Mouse (Mus musculus): ENCODE data around the gene Cox16. TPM values are rescaled to one million over a fixed set of nuclear protein-coding genes. Genes with fewer than 3 reads are reported as not detected.
"Not testable (repeated sequence)": the region's sequence is repeated elsewhere in the genome, so short reads cannot be mapped to it uniquely, and the experiment has no call there.

The Cox16 gene
- polyA plus RNA-seq, 1 experiment from 2014 or later = 226 TPM

GRCm38 (mm10) chr12:81485311-81485710 lies 384 bp upstream of the Cox16 start:
- no peak overlapping the region for H3K9ac ChIP-seq (ENCODE audit: low read depth, low read length)
- H3K4me2 ChIP-seq (ENCODE audit: low read length) = peak overlapping the region; percentile 57
- H3K27ac ChIP-seq = no peak overlapping the region
- no peaks in the 10 kb centered on the region for H3K9me3 ChIP-seq (replicated peaks; ENCODE audit: low read length)
- ATAC-seq (replicated peaks; ENCODE audit: low FRiP score, low read depth) = no peak
- H3K27me3 ChIP-seq (ENCODE audit: insufficient read depth, low read length) = no peaks in the 10 kb centered on the region
- TF ChIP-seq CTCF (IDR thresholded peaks at IDR 0.05; ENCODE audit: low read depth) = no peak
- H3K36me3 ChIP-seq (ENCODE audit: insufficient read depth, low read length) = no peaks in the 10 kb centered on the region
- DNase-seq (ENCODE audit: low spot score) = no peak
- H3K4me3 ChIP-seq (replicated peaks; ENCODE audit: low read depth, low read length) = peak overlapping the region; percentile 54
- no peaks in the 10 kb centered on the region for H3K4me1 ChIP-seq (replicated peaks; ENCODE audit: insufficient read depth, low read length)
- WGBS = 55% methylated on average over 6 of the region's 6 CpGs

GRCm38 (mm10) chr12:81484212-81484611 lies 715 bp downstream of the Cox16 start:
- peak overlapping the region; percentile 86; the same call in 1 of the 2 replicates for H3K27ac ChIP-seq
- no peaks in the 10 kb centered on the region for H3K27me3 ChIP-seq (ENCODE audit: insufficient read depth, low read length)
- no peaks in the 10 kb centered on the region for H3K36me3 ChIP-seq (ENCODE audit: insufficient read depth, low read length)
- WGBS = under 1% methylated on average over 7 of the region's 7 CpGs
- H3K4me3 ChIP-seq (replicated peaks; ENCODE audit: low read depth, low read length) = peak overlapping the region; percentile 54
- no peaks in the 10 kb centered on the region for H3K9me3 ChIP-seq (replicated peaks; ENCODE audit: low read length)
- DNase-seq (ENCODE audit: low spot score) = peak; percentile 22
- H3K9ac ChIP-seq (ENCODE audit: low read depth, low read length) = peak overlapping the region; percentile 75; the same call in 1 of the 2 replicates
- no peaks in the 10 kb centered on the region for H3K4me1 ChIP-seq (replicated peaks; ENCODE audit: insufficient read depth, low read length)
- no peak for TF ChIP-seq CTCF (IDR thresholded peaks at IDR 0.05; ENCODE audit: low read depth)
- peak overlapping the region; percentile 57 for H3K4me2 ChIP-seq (ENCODE audit: low read length)
- no peak for ATAC-seq (replicated peaks; ENCODE audit: low FRiP score, low read depth)

GRCm38 (mm10) chr12:81483656-81484055 lies 1.3 kb downstream of the Cox16 start:
- Histone ChIP-seq H3K9ac (ENCODE audit: low read depth, low read length) (no peak overlapping the region), H3K4me3 (replicated peaks; ENCODE audit: low read depth, low read length) (peak overlapping the region; percentile 54)
- 55% methylated on average over 17 of the region's 17 CpGs for WGBS

GRCm38 (mm10) chr12:81459051-81459450 lies 25.9 kb downstream of the Cox16 start:
- not testable (repeated sequence) for H3K4me1 ChIP-seq (replicated peaks; ENCODE audit: insufficient read depth, low read length); H3K4me3 ChIP-seq (replicated peaks; ENCODE audit: low read depth, low read length); H3K36me3 ChIP-seq (ENCODE audit: insufficient read depth, low read length); ATAC-seq (replicated peaks; ENCODE audit: low FRiP score, low read depth); H3K27me3 ChIP-seq (ENCODE audit: insufficient read depth, low read length); H3K4me2 ChIP-seq (ENCODE audit: low read length); DNase-seq (ENCODE audit: low spot score); H3K9ac ChIP-seq (ENCODE audit: low read depth, low read length); H3K27ac ChIP-seq; H3K9me3 ChIP-seq (replicated peaks; ENCODE audit: low read length)
- 96% methylated on average over 7 of the region's 7 CpGs for WGBS

More at GRCm38 (mm10) chr12:81483656-81484055, 1.3 kb downstream of the Cox16 start:
- Histone ChIP-seq H3K9me3 (replicated peaks; ENCODE audit: low read length) (no peaks in the 10 kb centered on the region), H3K36me3 (ENCODE audit: insufficient read depth, low read length) (no peaks in the 10 kb centered on the region), H3K4me2 (ENCODE audit: low read length) (peak overlapping the region; percentile 57), H3K27ac (no peak overlapping the region), H3K4me1 (replicated peaks; ENCODE audit: insufficient read depth, low read length) (no peaks in the 10 kb centered on the region), H3K27me3 (ENCODE audit: insufficient read depth, low read length) (no peaks in the 10 kb centered on the region)
- ATAC-seq (replicated peaks; ENCODE audit: low FRiP score, low read depth) (no peak), DNase-seq (ENCODE audit: low spot score) (no peak)
- no peak for TF ChIP-seq CTCF (IDR thresholded peaks at IDR 0.05; ENCODE audit: low read depth)

GRCm38 (mm10) chr12:81438985-81439384 lies 45.9 kb downstream of the Cox16 start:
- not testable (repeated sequence) for H3K27me3 ChIP-seq (ENCODE audit: insufficient read depth, low read length); H3K36me3 ChIP-seq (ENCODE audit: insufficient read depth, low read length); ATAC-seq (replicated peaks; ENCODE audit: low FRiP score, low read depth); H3K4me2 ChIP-seq (ENCODE audit: low read length); H3K9me3 ChIP-seq (replicated peaks; ENCODE audit: low read length); H3K9ac ChIP-seq (ENCODE audit: low read depth, low read length); H3K27ac ChIP-seq; H3K4me3 ChIP-seq (replicated peaks; ENCODE audit: low read depth, low read length); H3K4me1 ChIP-seq (replicated peaks; ENCODE audit: insufficient read depth, low read length); DNase-seq (ENCODE audit: low spot score)
- 90% methylated on average over 9 of the region's 9 CpGs for WGBS

GRCm38 (mm10) chr12:81434778-81435177 lies 50.1 kb downstream of the Cox16 start:
- H3K27me3 ChIP-seq (ENCODE audit: insufficient read depth, low read length); H3K9me3 ChIP-seq (replicated peaks; ENCODE audit: low read length); H3K27ac ChIP-seq; H3K9ac ChIP-seq (ENCODE audit: low read depth, low read length); ATAC-seq (replicated peaks; ENCODE audit: low FRiP score, low read depth); H3K4me1 ChIP-seq (replicated peaks; ENCODE audit: insufficient read depth, low read length); H3K4me2 ChIP-seq (ENCODE audit: low read length); H3K36me3 ChIP-seq (ENCODE audit: insufficient read depth, low read length); H3K4me3 ChIP-seq (replicated peaks; ENCODE audit: low read depth, low read length): not testable (repeated sequence)
- DNase-seq (ENCODE audit: low spot score) = peak; percentile 26
- WGBS = 60% methylated on average over 2 of the region's 2 CpGs

GRCm38 (mm10) chr12:81421846-81422245 lies 63.1 kb downstream of the Cox16 start, which contains the start of gene Adam4:
Gene Adam4, minus strand, starts transcription at chr12:81421946.
- no peak for DNase-seq (ENCODE audit: low spot score)
- no peak within 1 kb of the TSS for H3K4me3 ChIP-seq (replicated peaks; ENCODE audit: low read depth, low read length)
- H3K27me3 ChIP-seq (ENCODE audit: insufficient read depth, low read length) = no peaks in the 10 kb centered on the region
- H3K27ac ChIP-seq = no peak within 1 kb of the TSS
- no peak within 1 kb of the TSS for H3K9ac ChIP-seq (ENCODE audit: low read depth, low read length)
- ATAC-seq (replicated peaks; ENCODE audit: low FRiP score, low read depth) = no peak
- no peaks in the 10 kb centered on the region for H3K9me3 ChIP-seq (replicated peaks; ENCODE audit: low read length)
- TF ChIP-seq CTCF (IDR thresholded peaks at IDR 0.05; ENCODE audit: low read depth) = no peak
- H3K4me1 ChIP-seq (replicated peaks; ENCODE audit: insufficient read depth, low read length) = no peaks in the 10 kb centered on the region
- H3K36me3 ChIP-seq (ENCODE audit: insufficient read depth, low read length) = no peaks in the 10 kb centered on the region
- 88% methylated on average over 1 of the region's 1 CpGs for WGBS
- H3K4me2 ChIP-seq (ENCODE audit: low read length) = no peak within 1 kb of the TSS
